Mouse (Mus musculus): ENCODE measurements at regions not wholly inside any gene's neighbourhood (a gene's known extent, or its start where the extent isn't known, plus 50 kb on each side); places are given as distances from the start of the nearest gene placed in this dataset.

DNA sequence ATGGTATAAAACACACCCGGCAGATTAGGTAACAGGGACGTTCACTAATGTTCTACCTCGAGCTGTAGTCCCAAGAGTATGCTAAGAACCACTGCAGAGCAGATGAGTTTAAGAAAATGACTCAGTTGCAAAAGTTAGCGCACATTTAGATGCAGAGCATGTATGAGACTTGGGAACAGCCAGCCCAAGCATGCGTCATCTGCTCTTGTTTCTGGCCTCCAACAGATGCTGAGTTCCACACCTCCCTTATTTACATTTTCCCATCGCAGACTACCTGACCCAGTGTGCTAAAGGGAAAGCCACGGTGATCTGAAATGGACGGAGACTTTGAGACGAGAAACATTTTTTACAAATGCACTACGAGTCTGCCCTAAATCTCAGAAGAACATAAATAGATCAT is 327.3 kb downstream of the Gpat3 start:
- Histone ChIP-seq H3K27ac (ENCODE audit: insufficient read depth, low read depth) (no peak overlapping the region), H3K27me3 (replicated peaks) (no peaks in the 10 kb centered on the region), H3K9ac (ENCODE audit: insufficient read depth, low read depth) (no peak overlapping the region), H3K36me3 (replicated peaks in 1 of 2; ENCODE audit: control insufficient read depth in 1 of 2, insufficient read depth in 1 of 2, low read length in 1 of 2) (no peaks in the 10 kb centered on the region), H3K9me3 (replicated peaks; ENCODE audit: low read length) (no peaks in the 10 kb centered on the region), H3K4me2 (ENCODE audit: insufficient read depth, low read depth, poor library complexity, severe bottlenecking) (no peak overlapping the region), H3K4me3 (replicated peaks in 1 of 3; ENCODE audit: low read depth in 2 of 3, low read length in 2 of 3, poor library complexity in 1 of 3) (no peak overlapping the region), H3K4me1 (ENCODE audit: control insufficient read depth in 1 of 2, insufficient read depth in 2 of 2) (peaks cover 3 to 7% of the 10 kb centered on the region in 2 experiments; a peak in 1 of 4 replicates), H3K79me2 (replicated peaks; ENCODE audit: control insufficient read depth, extremely low read depth, insufficient read depth, poor library complexity, severe bottlenecking) (no peaks in the 10 kb centered on the region)
- in situ Hi-C loops (cut with MboI; ENCODE audit: low pct_ligation_motif_present, low pct_unique_long_range_greater_than_20kb, low sequenced_read_pairs) (no loop called here), dilution Hi-C loops (cut with MboI; ENCODE audit: extremely low pct_ligation_motif_present, extremely low pct_unique_long_range_greater_than_20kb, low sequenced_read_pairs) (no loop called here)
- TF ChIP-seq NRF1 (IDR thresholded peaks at IDR 0.05; ENCODE audit: low read depth, low read length) (peak; percentile 30; the same call in 1 of the 2 replicates), ZNF384 (IDR thresholded peaks at IDR 0.05; ENCODE audit: low read depth, low read length) (no peak), TCF12 (IDR thresholded peaks at IDR 0.05; ENCODE audit: low read depth, low read length) (0 out of 2 replicates have a peak, but pooled peaks have one; percentile 14), MAX (IDR thresholded peaks at IDR 0.05; ENCODE audit: low read length) (0 out of 2 replicates have a peak, but pooled peaks have one; percentile 20), ETS1 (conservative IDR thresholded peaks at IDR 0.05; ENCODE audit: low read depth, low read length) (0 out of 2 replicates have a peak, but pooled peaks have one; percentile 35), IRF4 (IDR thresholded peaks at IDR 0.05; ENCODE audit: low read depth, low read length) (peak; percentile 9; the same call in 1 of the 2 replicates)
- peak; percentile 15 for DNase-seq (ENCODE audit: extremely low read depth)

- no peak for DNase-seq (ENCODE audit: extremely low read depth)
- TF ChIP-seq KAT2A (IDR thresholded peaks at IDR 0.05; ENCODE audit: insufficient replicate concordance, low read length) (no peak), MAFK (IDR thresholded peaks at IDR 0.05; ENCODE audit: insufficient replicate concordance, low read length) (no peak), POLR2AphosphoS2 (IDR thresholded peaks at IDR 0.05; ENCODE audit: low read depth, low read length) (no peak), ZC3H11A (IDR thresholded peaks at IDR 0.05; ENCODE audit: low read depth, low read length) (no peak), NELFE (IDR thresholded peaks at IDR 0.05; ENCODE audit: low read depth, low read length) (no peak), ZKSCAN1 (IDR thresholded peaks at IDR 0.05; ENCODE audit: borderline replicate concordance, low read depth, low read length) (no peak), BHLHE40 (IDR thresholded peaks at IDR 0.05; ENCODE audit: low read depth, low read length) (no peak), POLR2A (IDR thresholded peaks at IDR 0.05; ENCODE audit: low read depth, low read length) (no peak), ZNF384 (IDR thresholded peaks at IDR 0.05; ENCODE audit: low read depth, low read length) (no peak), SIN3A (IDR thresholded peaks at IDR 0.05; ENCODE audit: low read length) (no peak), MEF2A (IDR thresholded peaks at IDR 0.05; ENCODE audit: borderline replicate concordance, low read depth, low read length) (no peak), ELF1 (IDR thresholded peaks at IDR 0.05; ENCODE audit: low read depth, low read length) (no peak), NRF1 (IDR thresholded peaks at IDR 0.05; ENCODE audit: low read depth, low read length) (no peak), E2F4 (IDR thresholded peaks at IDR 0.05; ENCODE audit: insufficient replicate concordance, low read depth, low read length) (no peak), ZMIZ1 (IDR thresholded peaks at IDR 0.05; ENCODE audit: low read depth, low read length) (no peak), EP300 (IDR thresholded peaks at IDR 0.05; ENCODE audit: low read length) (no peak), CHD1 (IDR thresholded peaks at IDR 0.05; ENCODE audit: low read depth, low read length) (no peak), RAD21 (IDR thresholded peaks at IDR 0.05; ENCODE audit: low read depth, low read length) (no peak)
- Histone ChIP-seq H3K4me1 (ENCODE audit: control insufficient read depth in 1 of 2, insufficient read depth in 2 of 2) (peaks cover 3 to 18% of the 10 kb centered on the region in 2 experiments; a peak in 1 of 4 replicates), H3K36me3 (replicated peaks in 1 of 2; ENCODE audit: control insufficient read depth in 1 of 2, insufficient read depth in 1 of 2, low read length in 1 of 2) (no peaks in the 10 kb centered on the region), H3K4me2 (ENCODE audit: insufficient read depth, low read depth, poor library complexity, severe bottlenecking) (no peak overlapping the region), H3K9me3 (replicated peaks; ENCODE audit: low read length) (no peaks in the 10 kb centered on the region), H3K79me2 (replicated peaks; ENCODE audit: control insufficient read depth, extremely low read depth, insufficient read depth, poor library complexity, severe bottlenecking) (no peaks in the 10 kb centered on the region), H3K9ac (ENCODE audit: insufficient read depth, low read depth) (no peak overlapping the region), H3K4me3 (replicated peaks in 1 of 3; ENCODE audit: low read depth in 2 of 3, low read length in 2 of 3, poor library complexity in 1 of 3) (no peak overlapping the region), H3K27ac (ENCODE audit: insufficient read depth, low read depth) (no peak overlapping the region), H3K27me3 (replicated peaks) (no peaks in the 10 kb centered on the region)
- dilution Hi-C loops (cut with MboI; ENCODE audit: extremely low pct_ligation_motif_present, extremely low pct_unique_long_range_greater_than_20kb, low sequenced_read_pairs): no loop called here
- in situ Hi-C loops (cut with MboI; ENCODE audit: low pct_ligation_motif_present, low pct_unique_long_range_greater_than_20kb, low sequenced_read_pairs): no loop called here
Observed at GRCm38 (mm10) chr5:101169074-101169473, 323.6 kb downstream of the Gpat3 start.

Measured in CH12.LX (cell line).